Mouse (Mus musculus): ENCODE measurements at regions not wholly inside any gene's neighbourhood (a gene's known extent, or its start where the extent isn't known, plus 50 kb on each side); places are given as distances from the start of the nearest gene placed in this dataset.
A peak's percentile ranks its signal among the peaks of the same experiment; 100 is the strongest.

- Histone ChIP-seq H3K36me3 (ENCODE audit: insufficient read depth) (no peaks in the 10 kb centered on the region), H3K9me3 (ENCODE audit: low read length) (no peaks in the 10 kb centered on the region), H3K4me1 (ENCODE audit: insufficient read depth) (no peaks in the 10 kb centered on the region), H3K27ac (ENCODE audit: low read depth, low read length) (no peak overlapping the region), H3K4me2 (ENCODE audit: low read depth) (no peak overlapping the region), H3K4me3 (ENCODE audit: low read depth, low read length) (no peak overlapping the region), H3K27me3 (ENCODE audit: insufficient read depth, low read length) (no peaks in the 10 kb centered on the region), H3K9ac (no peak overlapping the region)
- no peak for ATAC-seq
- no peak for DNase-seq
- no peak for TF ChIP-seq CTCF (IDR thresholded peaks at IDR 0.05; ENCODE audit: low read depth)
- WGBS: 61% methylated on average over 3 of the region's 3 CpGs
Observed at GRCm38 (mm10) chr5:100244811-100245210, 85.2 kb upstream of the Tmem150c start.

- Histone ChIP-seq H3K9me3 (ENCODE audit: low read length) (no peaks in the 10 kb centered on the region), H3K4me3 (ENCODE audit: low read depth, low read length) (no peak overlapping the region), H3K9ac (no peak overlapping the region), H3K4me1 (ENCODE audit: insufficient read depth) (no peaks in the 10 kb centered on the region), H3K27me3 (ENCODE audit: insufficient read depth, low read length) (no peaks in the 10 kb centered on the region), H3K36me3 (ENCODE audit: insufficient read depth) (no peaks in the 10 kb centered on the region), H3K27ac (ENCODE audit: low read depth, low read length) (no peak overlapping the region), H3K4me2 (ENCODE audit: low read depth) (no peak overlapping the region)
- WGBS: 72% methylated on average over 6 of the region's 6 CpGs
- peak; percentile 68 for TF ChIP-seq CTCF (IDR thresholded peaks at IDR 0.05; ENCODE audit: low read depth)
- DNase-seq (peak; percentile 52), ATAC-seq (no peak)
Observed at GRCm38 (mm10) chr5:100240876-100241275, 81.3 kb upstream of the Tmem150c start.

GRCm38 (mm10) chr5:100239632-100240031 is 80.0 kb upstream of the Tmem150c start:
- H3K4me3 ChIP-seq (ENCODE audit: low read depth, low read length): no peak overlapping the region
- no peaks in the 10 kb centered on the region for H3K4me1 ChIP-seq (ENCODE audit: insufficient read depth)
- H3K9ac ChIP-seq: no peak overlapping the region
- DNase-seq (no peak), ATAC-seq (no peak)
- no peak for TF ChIP-seq CTCF (IDR thresholded peaks at IDR 0.05; ENCODE audit: low read depth)
- no peak overlapping the region for H3K27ac ChIP-seq (ENCODE audit: low read depth, low read length)
- H3K27me3 ChIP-seq (ENCODE audit: insufficient read depth, low read length): no peaks in the 10 kb centered on the region
- no peaks in the 10 kb centered on the region for H3K36me3 ChIP-seq (ENCODE audit: insufficient read depth)
- 64% methylated on average over 7 of the region's 7 CpGs for WGBS
- no peaks in the 10 kb centered on the region for H3K9me3 ChIP-seq (ENCODE audit: low read length)
- H3K4me2 ChIP-seq (ENCODE audit: low read depth): no peak overlapping the region

GRCm38 (mm10) chr5:100238287-100239036 is 78.9 kb upstream of the Tmem150c start:
- H3K4me2 ChIP-seq (ENCODE audit: low read depth): no peak overlapping the region
- H3K36me3 ChIP-seq (ENCODE audit: insufficient read depth): no peaks in the 10 kb centered on the region
- no peaks in the 10 kb centered on the region for H3K27me3 ChIP-seq (ENCODE audit: insufficient read depth, low read length)
- H3K27ac ChIP-seq (ENCODE audit: low read depth, low read length): no peak overlapping the region
- peak; percentile 31 for TF ChIP-seq CTCF (IDR thresholded peaks at IDR 0.05; ENCODE audit: low read depth)
- WGBS: 85% methylated on average over 15 of the region's 15 CpGs
- ATAC-seq (no peak), DNase-seq (no peak)
- no peaks in the 10 kb centered on the region for H3K4me1 ChIP-seq (ENCODE audit: insufficient read depth)
- H3K9ac ChIP-seq: no peak overlapping the region
- no peak overlapping the region for H3K4me3 ChIP-seq (ENCODE audit: low read depth, low read length)
- no peaks in the 10 kb centered on the region for H3K9me3 ChIP-seq (ENCODE audit: low read length)

GRCm38 (mm10) chr5:100237674-100238278 is 78.2 kb upstream of the Tmem150c start:
- Histone ChIP-seq H3K4me1 (ENCODE audit: insufficient read depth) (no peaks in the 10 kb centered on the region), H3K27ac (ENCODE audit: low read depth, low read length) (no peak overlapping the region), H3K9me3 (ENCODE audit: low read length) (no peaks in the 10 kb centered on the region), H3K4me2 (ENCODE audit: low read depth) (no peak overlapping the region), H3K4me3 (ENCODE audit: low read depth, low read length) (no peak overlapping the region), H3K36me3 (ENCODE audit: insufficient read depth) (no peaks in the 10 kb centered on the region), H3K27me3 (ENCODE audit: insufficient read depth, low read length) (no peaks in the 10 kb centered on the region), H3K9ac (no peak overlapping the region)
- WGBS: 92% methylated on average over 12 of the region's 12 CpGs
- DNase-seq (no peak), ATAC-seq (no peak)
- no peak for TF ChIP-seq CTCF (IDR thresholded peaks at IDR 0.05; ENCODE audit: low read depth)

GRCm38 (mm10) chr5:100236277-100236676 is 76.7 kb upstream of the Tmem150c start:
- WGBS: 95% methylated on average over 17 of the region's 17 CpGs
- Histone ChIP-seq H3K9me3 (ENCODE audit: low read length) (no peaks in the 10 kb centered on the region), H3K36me3 (ENCODE audit: insufficient read depth) (no peaks in the 10 kb centered on the region), H3K4me1 (ENCODE audit: insufficient read depth) (0 out of 2 replicates have a peak, but pooled peaks cover 4% of the 10 kb centered on the region), H3K9ac (no peak overlapping the region), H3K27me3 (ENCODE audit: insufficient read depth, low read length) (no peaks in the 10 kb centered on the region), H3K4me3 (ENCODE audit: low read depth, low read length) (no peak overlapping the region), H3K27ac (ENCODE audit: low read depth, low read length) (no peak overlapping the region), H3K4me2 (ENCODE audit: low read depth) (no peak overlapping the region)
- ATAC-seq (no peak), DNase-seq (no peak)
- no peak for TF ChIP-seq CTCF (IDR thresholded peaks at IDR 0.05; ENCODE audit: low read depth)

GRCm38 (mm10) chr5:100232076-100232475 is 72.5 kb upstream of the Tmem150c start:
- Histone ChIP-seq H3K36me3 (ENCODE audit: insufficient read depth) (no peaks in the 10 kb centered on the region), H3K27me3 (ENCODE audit: insufficient read depth, low read length) (no peaks in the 10 kb centered on the region), H3K4me3 (ENCODE audit: low read depth, low read length) (no peak overlapping the region), H3K27ac (ENCODE audit: low read depth, low read length) (no peak overlapping the region), H3K4me2 (ENCODE audit: low read depth) (no peak overlapping the region), H3K9ac (no peak overlapping the region), H3K4me1 (ENCODE audit: insufficient read depth) (0 out of 2 replicates have a peak, but pooled peaks cover 4% of the 10 kb centered on the region), H3K9me3 (ENCODE audit: low read length) (no peaks in the 10 kb centered on the region)
- 73% methylated on average over 7 of the region's 7 CpGs for WGBS
- ATAC-seq: no peak
- TF ChIP-seq CTCF (IDR thresholded peaks at IDR 0.05; ENCODE audit: low read depth): no peak
- DNase-seq: no peak

Measured in forebrain, postnatal 0 days (tissue).